19 mouse cellular contexts compared by ENCODE assay signal in the genomic region with DNA sequence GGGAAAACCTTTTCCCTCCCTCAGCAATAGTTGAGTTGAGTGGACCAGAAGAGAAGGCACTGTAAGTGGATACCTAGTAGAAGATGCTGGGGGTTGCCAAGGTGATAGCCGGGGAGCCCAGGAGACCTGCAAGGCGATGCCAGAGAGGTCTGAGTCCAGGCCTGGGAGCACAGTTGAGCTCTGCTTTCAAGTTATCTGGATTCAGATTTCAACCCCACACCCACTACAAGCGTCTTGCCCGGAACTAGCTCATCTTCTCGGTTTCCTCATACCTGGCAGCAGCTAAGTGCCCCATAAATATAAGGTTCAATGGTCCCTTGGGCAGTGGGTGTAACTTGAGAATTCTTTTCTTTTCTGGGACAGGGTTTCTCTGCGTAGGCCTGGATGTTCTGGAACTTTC. TPM values are rescaled to one million over a fixed set of nuclear protein-coding genes. Genes with fewer than 3 reads are reported as not detected.
A peak's percentile ranks its signal among the peaks of the same experiment; 100 is the strongest.
DNase-seq lines count a peak whose midpoint lies in the region; TF ChIP-seq lines count a peak whose summit lies in the region.
"Had no signal": no experiment of that assay in that cellular context is flagged by ENCODE, and none has a peak within 500 bp of the region (broad histone marks: within the 10 kb centered on the region; RNA-seq: fewer than 3 reads in every experiment).

No protein-coding gene starts in this region.

- no peak for TF ChIP-seq POLR2A in bone marrow macrophage, adult 2 months (IDR thresholded peaks at IDR 0.05; ENCODE audit: borderline replicate concordance, low read depth, low read length)

- H3K4me1 ChIP-seq in bone marrow macrophage, adult 2 months (ENCODE audit: control insufficient read depth, insufficient read depth, low read length) = peaks cover 22% of the 10 kb centered on the region

- TF ChIP-seq CTCF in bone marrow macrophage, adult 2 months (IDR thresholded peaks at IDR 0.05; ENCODE audit: low read depth, low read length) = no peak

- intact Hi-C loops in gastrocnemius, postnatal 14 days (cut with DNase I; ENCODE audit: low total_unique reads) = no loop called here
- intact Hi-C loops in gastrocnemius, postnatal 36 days (cut with DNase I) = no loop called here

- H3K4me3 ChIP-seq in bone marrow macrophage, adult 2 months (ENCODE audit: insufficient read depth, low read length) = no peak overlapping the region
- H3K4me3 ChIP-seq: embryonic facial prominence, embryonic 12.5 days; embryonic facial prominence, embryonic 15.5 days; heart, adult 2 months; heart, embryonic 10.5 days; hindbrain, embryonic 12.5 days; intestine, embryonic 15.5 days had no signal

- H3K27ac ChIP-seq in bone marrow macrophage, adult 2 months (ENCODE audit: insufficient read depth, low read depth, low read length) = peak overlapping the region; percentile 75
- H3K27ac ChIP-seq: embryonic facial prominence, embryonic 12.5 days; embryonic facial prominence, embryonic 15.5 days; heart, adult 2 months; heart, embryonic 10.5 days; hindbrain, embryonic 12.5 days; intestine, embryonic 15.5 days had no signal

- peak; percentile 46 for DNase-seq in gastrocnemius, postnatal 14 days
- DNase-seq in gastrocnemius, postnatal 36 days = no peak
- DNase-seq in MN1 (ENCODE audit: low spot score) = peak; percentile 38
- DNase-seq in skeletal muscle tissue, adult 2 months (ENCODE audit: low read depth, low spot score) = peak; percentile 79
- no peak for DNase-seq in cerebellum, adult 9-11 months
- DNase-seq: adrenal gland, adult 8-10 months; adrenal gland, postnatal 25 days; cerebellum, adult 18-20 months; cerebellum, adult 9-10 months; cerebellum, postnatal 25 days; forebrain, postnatal 0 days; heart, adult 2 months; kidney, adult 11 months had no signal

RNA-seq across cellular contexts. Expression of gene Lgmn, which starts 1.5 kb away (rescaled TPM):
- 10 to 100 TPM; 51.2 to 64.3 TPM for total RNA-seq in gastrocnemius, postnatal 14 days (2021)
- 10 to 100 TPM; 26.2 to 27.7 TPM for total RNA-seq in gastrocnemius, postnatal 36 days (2021)
- polyA plus RNA-seq in bone marrow macrophage, adult 2 months (2012; ENCODE audit: insufficient read depth, insufficient read length, missing spikeins) = 1,528 and 1,623 TPM in 2 replicates

RNA-seq across cellular contexts. Expression of gene Golga5, which starts 27.8 kb away (rescaled TPM):
- total RNA-seq in gastrocnemius, postnatal 14 days (2021) = 10 to 100 TPM; 19.8 to 23.2 TPM
- 10 to 100 TPM; 19.6 to 24.5 TPM for total RNA-seq in gastrocnemius, postnatal 36 days (2021)
- 28.1 and 30.3 TPM in 2 replicates for polyA plus RNA-seq in bone marrow macrophage, adult 2 months (2012; ENCODE audit: insufficient read depth, insufficient read length, missing spikeins)

Comparison
In these comparisons a context has a peak if more than half of its experiments do, and no peak if none do; other contexts are left out.
1. DNase-seq: peak in gastrocnemius, postnatal 14 days (single experiment), MN1 (single experiment) and skeletal muscle tissue, adult 2 months (single experiment); none in gastrocnemius, postnatal 36 days (0 of 2) and cerebellum, adult 9-11 months (single experiment).